Mouse (Mus musculus): ENCODE measurements around the gene Olfr721-ps1.

- TF ChIP-seq CTCF (IDR thresholded peaks at IDR 0.05; ENCODE audit: insufficient read depth, low read depth, low read length) = no peak
- no peak for TF ChIP-seq POLR2A (IDR thresholded peaks at IDR 0.05; ENCODE audit: insufficient read depth, low read depth, low read length)
These were observed 5.6 kb upstream of the Olfr721-ps1 start for GRCm38 (mm10) chr14:14395535-14395934.
